Mouse (Mus musculus) gastrocnemius, postnatal 10 days (tissue): ENCODE data around the gene Tmem50a. TPM values are rescaled to one million over a fixed set of nuclear protein-coding genes. Genes with fewer than 3 reads are reported as not detected.

Experiments used
- DNase-seq: peaks from one replicate; pipeline ENCODE4 v3.0.0; 2021; ENCODE audit warnings: mixed read lengths
- total RNA-seq, 2 experiments: library from RNA; stranded (reverse); gene quantifications; 2 replicates each; pipeline ENCODE4 v1.2.3; 2021

The Tmem50a gene
- total RNA-seq, 2 experiments from 2014 or later: 49.9 to 55.1 TPM

- DNase-seq: no peak
These were observed 63.6 kb downstream of the Tmem50a start for GRCm38 (mm10) chr4:134851236-134851635.

GRCm38 (mm10) chr4:134850551-134850950 lies 64.3 kb downstream of the Tmem50a start:
- no peak for DNase-seq

Other genes starting within 250 kb of the Tmem50a start
- gene Man1c1, start 210.7 kb downstream of the Tmem50a start, total RNA-seq: 10 to 100 TPM; 11.2 to 13.8 TPM
- 10 to 100 TPM; 11.9 to 17.3 TPM for gene Ldlrap1, start 147.0 kb downstream of the Tmem50a start, total RNA-seq
- gene Maco1, start 61.7 kb downstream of the Tmem50a start, total RNA-seq: 10 to 100 TPM; 16.7 to 22.2 TPM
- 1 to 10 TPM in 1 of 2 experiments, under 1 TPM in 1; 0.26 to 1.4 TPM for gene Rhd, start 50.5 kb downstream of the Tmem50a start, total RNA-seq
- 100 to 1,000 TPM in 1 of 2 experiments, 10 to 100 TPM in 1; 91.9 to 142 TPM for gene Rsrp1, start 8.6 kb upstream of the Tmem50a start, total RNA-seq
- gene Syf2, start 15.9 kb upstream of the Tmem50a start, total RNA-seq: 10 to 100 TPM; 43.5 to 43.7 TPM
- 1 to 10 TPM in 1 of 2 experiments, under 1 TPM in 1; 0.23 to 1.2 TPM for gene Runx3, start 205.6 kb upstream of the Tmem50a start, total RNA-seq